Mouse (Mus musculus) cortical plate, adult 2 months (tissue): ENCODE data around the gene Slc6a12. TPM values are rescaled to one million over a fixed set of nuclear protein-coding genes. Genes with fewer than 3 reads are reported as not detected.
"Not testable (repeated sequence)": the region's sequence is repeated elsewhere in the genome, so short reads cannot be mapped to it uniquely, and the experiment has no call there.

Source experiments
- H3K27ac ChIP-seq: fragments of 200-500 bp; 2 replicates; pipeline ENCODE4 v1.5.1; 2012; ENCODE audit warnings: low read length, control low read depth, inconsistent platforms; ENCODE audit not compliant: insufficient read depth
- H3K4me1 ChIP-seq: fragments of 200-500 bp; 2 replicates; pipeline ENCODE4 v1.6.1; 2011; ENCODE audit warnings: low read length; ENCODE audit not compliant: control insufficient read depth, insufficient read depth
- H3K4me3 ChIP-seq: fragments of 200-500 bp; 2 replicates; pipeline ENCODE4 v1.5.1; 2011; ENCODE audit warnings: mild to moderate bottlenecking, low read length, control low read depth; ENCODE audit not compliant: insufficient read depth
- CTCF ChIP-seq: fragments of 200-500 bp; IDR thresholded peaks from 2 replicates; pipeline ENCODE4 v1.5.1; 2011; ENCODE audit warnings: mild to moderate bottlenecking, control low read depth, low read length; ENCODE audit not compliant: insufficient read depth; ENCODE audit errors: extremely low read depth
- POLR2A ChIP-seq: fragments of 200-500 bp; IDR thresholded peaks from 2 replicates; pipeline ENCODE4 v1.6.1; 2011; ENCODE audit warnings: mild to moderate bottlenecking, low read length, control low read depth; ENCODE audit not compliant: insufficient read depth; ENCODE audit errors: extremely low read depth
- polyA plus RNA-seq: library from polyadenylated mRNA; depleted of rRNA; stranded (reverse); fragments of >200 nt; gene quantifications from 2 replicates; pipeline ENCODE4 v1.2.3, GENCODE M21; 2012

The Slc6a12 gene
- polyA plus RNA-seq, 1 experiment, result 1.4 TPM

DNA sequence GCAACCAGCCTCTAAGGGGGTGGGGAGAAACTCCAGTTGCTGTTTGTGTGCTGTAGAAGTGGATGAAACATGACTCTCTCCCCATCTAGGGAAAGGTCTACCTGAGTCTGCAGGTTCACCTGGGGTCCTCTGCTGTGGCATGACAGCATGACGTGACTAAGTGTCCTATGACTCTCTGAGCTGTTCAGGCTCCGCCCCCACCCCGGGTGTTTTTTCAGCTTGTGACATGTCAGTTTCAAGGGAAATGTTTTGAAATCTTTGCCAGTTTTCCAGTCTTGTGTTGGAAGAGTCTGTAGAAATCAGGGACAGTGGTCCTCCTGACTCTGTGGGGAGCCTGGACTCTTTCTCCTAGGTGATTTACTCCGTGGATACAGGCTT is 4.4 kb upstream of the Slc6a12 start:
- H3K4me1 ChIP-seq, result no peaks in the 10 kb centered on the region
- TF ChIP-seq POLR2A (no peak), CTCF (no peak)
- no peak overlapping the region for H3K27ac ChIP-seq
- no peak overlapping the region for H3K4me3 ChIP-seq

DNA sequence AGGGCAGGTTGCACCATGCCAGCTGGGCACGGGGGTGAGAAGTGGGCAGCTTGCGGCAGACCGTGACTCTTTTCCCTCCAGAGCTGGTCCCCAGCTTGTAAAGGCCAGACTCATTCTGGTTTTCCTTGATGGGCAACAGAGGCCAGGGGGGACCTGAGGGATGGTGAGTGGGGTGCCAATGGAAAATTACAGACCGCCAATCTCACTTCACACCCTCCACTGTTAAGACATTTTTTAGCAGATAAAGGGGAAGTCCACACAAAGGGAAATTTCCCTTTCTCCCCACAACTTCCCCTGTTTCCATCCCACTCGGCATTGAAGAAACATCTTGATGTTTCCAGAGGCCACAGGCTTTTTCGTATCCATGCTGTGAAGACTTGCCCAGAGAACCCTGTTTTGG is 1.2 kb upstream of the Slc6a12 start:
- no peak for TF ChIP-seq CTCF
- TF ChIP-seq POLR2A, result no peak
- no peak overlapping the region for H3K4me3 ChIP-seq

DNA sequence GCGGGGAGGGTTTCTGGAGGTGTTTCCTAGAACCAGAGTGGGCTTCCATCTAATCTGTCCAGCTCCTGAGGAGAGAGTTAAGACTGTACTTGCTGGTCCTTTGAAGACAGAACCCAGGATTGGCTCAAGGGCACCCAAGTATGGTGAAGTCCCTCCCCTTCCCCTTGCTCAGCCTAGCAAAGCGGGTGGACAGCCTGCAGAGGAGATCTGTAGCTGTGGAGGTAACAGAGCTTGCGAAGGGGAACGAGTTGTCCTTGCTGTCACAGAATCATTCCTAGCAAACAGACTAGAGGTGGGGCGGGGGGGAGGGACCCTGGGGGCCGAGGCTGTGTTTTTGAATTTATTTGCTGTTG is 871 bp downstream of the Slc6a12 start:
- H3K4me1 ChIP-seq, result no peaks in the 10 kb centered on the region
- TF ChIP-seq CTCF (no peak), POLR2A (no peak)
- H3K4me3 ChIP-seq, result no peak overlapping the region
- H3K27ac ChIP-seq, result no peak overlapping the region

More for the DNA sequence above, 1.2 kb upstream of the Slc6a12 start:
- no peaks in the 10 kb centered on the region for H3K4me1 ChIP-seq
- no peak overlapping the region for H3K27ac ChIP-seq

DNA sequence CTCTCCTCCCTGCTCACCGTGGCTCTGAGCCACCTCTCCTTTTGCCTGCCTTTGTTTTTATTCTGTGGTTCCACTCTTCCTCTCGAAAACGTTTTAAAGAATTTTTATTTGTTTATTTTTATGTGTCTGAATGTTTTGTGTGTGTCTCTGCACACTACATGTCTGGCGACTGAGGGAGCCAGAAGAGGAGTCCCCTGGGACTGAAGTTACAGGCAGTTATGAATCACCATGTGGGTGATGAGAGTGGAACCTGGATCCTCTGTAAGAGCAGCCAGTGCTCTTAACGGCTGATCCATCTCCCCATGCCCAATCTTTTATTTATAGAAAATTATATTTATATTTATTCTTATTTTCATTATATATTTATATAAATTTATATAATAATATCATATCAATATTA is 1.5 kb downstream of the Slc6a12 start:
- Histone ChIP-seq H3K27ac (no peak overlapping the region), H3K4me3 (no peak overlapping the region), H3K4me1 (no peaks in the 10 kb centered on the region)
- TF ChIP-seq POLR2A (no peak), CTCF (no peak)

DNA sequence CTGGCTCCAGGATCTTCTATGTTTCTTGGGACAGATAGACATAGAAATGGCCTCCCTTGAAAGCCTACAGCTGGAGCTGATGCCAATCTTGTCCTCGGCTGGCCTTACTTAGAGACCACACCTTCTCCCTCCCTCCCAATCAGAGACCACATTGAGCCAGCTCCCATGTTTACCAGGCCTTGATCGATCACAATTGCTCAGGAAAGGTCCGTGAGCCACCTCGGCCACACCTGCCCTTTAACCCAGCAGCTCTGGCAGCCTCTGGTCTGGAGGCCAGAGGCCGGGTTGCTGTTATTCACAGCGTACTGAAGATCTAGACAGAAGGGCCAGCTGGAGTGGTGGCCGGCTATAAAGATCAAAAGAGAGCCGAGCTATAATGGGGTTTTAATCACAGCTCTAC is 3.6 kb downstream of the Slc6a12 start:
- Histone ChIP-seq H3K4me1 (no peaks in the 10 kb centered on the region), H3K4me3 (no peak overlapping the region), H3K27ac (no peak overlapping the region)
- TF ChIP-seq POLR2A, result no peak
- TF ChIP-seq CTCF, result no peak

DNA sequence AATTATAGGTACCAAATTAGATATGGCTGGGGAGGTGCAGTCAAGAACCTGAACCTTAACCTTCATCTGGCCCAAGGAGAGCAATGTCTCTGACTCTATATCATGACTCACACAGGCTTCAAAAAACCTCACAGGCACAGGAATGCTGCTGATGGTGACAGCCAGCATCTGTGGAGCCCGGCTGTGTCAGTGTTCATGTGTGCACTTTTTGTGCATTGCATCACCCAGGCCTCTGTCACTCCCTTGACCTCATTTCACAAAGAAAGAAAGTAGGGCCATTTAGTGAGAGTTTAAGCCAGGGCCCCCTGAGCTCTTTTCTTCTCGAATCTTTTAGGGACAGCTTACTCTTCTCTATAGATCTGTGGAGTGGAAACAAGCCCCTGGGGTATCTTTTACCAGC is 9.4 kb downstream of the Slc6a12 start:
- Histone ChIP-seq H3K27ac (no peak overlapping the region), H3K4me1 (no peaks in the 10 kb centered on the region), H3K4me3 (no peak overlapping the region)
- TF ChIP-seq POLR2A, result no peak

DNA sequence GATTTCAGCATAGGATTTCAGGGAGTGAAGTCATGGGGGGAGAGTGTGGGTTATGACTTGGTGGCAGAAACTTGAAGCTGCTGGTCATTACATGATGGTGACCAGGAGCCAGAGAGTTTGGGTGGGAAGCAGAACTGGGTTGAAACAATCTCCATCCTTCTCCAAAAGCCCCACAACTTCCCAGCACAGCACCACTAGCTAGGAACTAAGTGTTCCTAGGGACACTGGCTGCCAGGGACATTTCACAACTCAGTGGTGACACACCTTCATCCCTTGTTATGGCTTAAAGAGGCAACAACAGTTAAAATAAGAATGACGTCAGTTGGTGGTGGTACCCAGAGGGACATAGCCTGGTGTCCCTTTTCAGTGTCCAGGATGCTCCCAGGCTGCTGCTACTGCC is 13.2 kb downstream of the Slc6a12 start:
- Histone ChIP-seq H3K27ac (no peak overlapping the region), H3K4me1 (no peaks in the 10 kb centered on the region), H3K4me3 (no peak overlapping the region)
- TF ChIP-seq POLR2A (no peak), CTCF (no peak)

DNA sequence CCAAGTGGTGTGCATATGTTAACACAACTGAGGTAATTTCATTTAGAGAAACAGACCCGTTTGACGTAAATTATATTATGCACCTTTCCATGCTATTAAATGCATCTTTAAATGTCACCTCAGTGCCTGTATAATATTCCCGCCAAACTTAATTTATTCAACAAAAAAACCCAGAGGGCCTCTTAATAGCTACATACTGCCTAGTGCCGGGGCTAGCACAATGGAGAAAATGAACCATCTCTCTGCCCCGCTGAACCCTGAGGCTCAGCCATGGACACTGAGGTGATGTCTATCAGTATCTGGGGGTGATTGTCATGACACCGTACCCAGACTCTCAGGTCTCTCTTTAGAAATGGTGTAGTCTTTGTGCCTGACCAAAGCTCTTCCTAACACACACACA is 14.4 kb downstream of the Slc6a12 start:
- Histone ChIP-seq H3K4me1 (no peaks in the 10 kb centered on the region), H3K27ac (no peak overlapping the region), H3K4me3 (no peak overlapping the region)
- TF ChIP-seq POLR2A (no peak), CTCF (no peak)

DNA sequence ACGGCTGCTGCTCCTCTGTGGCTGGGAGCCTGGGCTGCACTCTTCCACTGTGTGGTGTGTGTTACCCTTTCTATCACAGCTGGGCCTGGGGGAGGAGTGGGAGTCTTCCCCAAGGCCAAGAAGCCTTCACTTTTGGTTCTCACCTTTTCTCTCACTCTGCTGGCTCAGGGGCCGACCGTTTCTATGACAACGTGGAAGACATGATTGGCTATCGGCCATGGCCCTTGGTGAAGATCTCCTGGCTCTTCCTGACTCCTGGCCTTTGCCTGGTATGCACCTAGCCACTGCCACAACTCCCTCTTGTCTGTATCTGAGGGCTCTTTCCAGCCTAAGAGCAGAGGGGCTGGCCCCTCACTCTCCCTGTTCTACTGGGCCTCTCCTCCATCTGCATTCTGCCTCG is 20.2 kb downstream of the Slc6a12 start:
- Histone ChIP-seq H3K4me3 (no peak overlapping the region), H3K4me1 (no peaks in the 10 kb centered on the region), H3K27ac (no peak overlapping the region)
- no peak for TF ChIP-seq POLR2A
- no peak for TF ChIP-seq CTCF

DNA sequence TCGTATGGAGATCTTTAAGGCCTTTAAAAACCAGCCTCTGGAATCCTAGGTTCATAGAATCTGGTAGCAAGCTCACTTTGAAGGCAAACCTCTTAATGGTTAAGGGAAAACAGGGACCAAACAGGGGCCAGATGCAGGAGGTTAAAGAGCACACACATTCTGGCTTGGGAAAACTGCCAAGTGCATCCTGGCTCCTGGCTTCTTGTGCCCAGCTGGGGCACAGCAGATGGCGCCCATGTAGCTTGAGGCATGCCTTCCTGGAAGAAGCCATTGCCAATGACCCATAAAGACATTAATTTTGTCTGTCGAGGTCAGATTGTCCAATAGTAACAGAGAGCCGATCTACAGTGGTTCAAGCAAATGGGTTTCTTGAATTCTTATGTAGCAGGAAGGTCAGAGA is 21.1 kb downstream of the Slc6a12 start:
- H3K4me1 ChIP-seq, result no peaks in the 10 kb centered on the region
- H3K27ac ChIP-seq, result no peak overlapping the region
- H3K4me3 ChIP-seq, result no peak overlapping the region
- TF ChIP-seq POLR2A (no peak), CTCF (no peak)

DNA sequence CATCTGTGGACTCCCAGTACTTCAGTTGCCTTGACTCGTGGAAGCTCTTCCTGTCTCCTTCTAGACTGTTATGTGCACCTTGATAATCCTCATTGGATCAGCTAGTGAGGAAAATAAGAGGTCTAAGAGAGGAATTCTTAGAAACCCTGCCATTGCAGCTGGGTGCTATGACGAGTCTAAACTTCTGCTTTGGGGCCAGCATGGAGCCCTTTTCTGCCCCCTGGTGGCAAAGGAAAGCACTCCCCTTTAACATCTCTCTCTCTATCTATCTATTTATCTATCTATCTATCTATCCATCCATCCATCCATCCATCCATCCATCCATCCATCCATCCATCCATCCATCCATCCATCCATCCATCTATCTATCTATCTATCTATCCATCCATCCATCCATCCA is 23.7 kb downstream of the Slc6a12 start:
- peak; percentile 48 for TF ChIP-seq CTCF
- not testable (repeated sequence) for H3K4me1 ChIP-seq, H3K4me3 ChIP-seq, H3K27ac ChIP-seq

DNA sequence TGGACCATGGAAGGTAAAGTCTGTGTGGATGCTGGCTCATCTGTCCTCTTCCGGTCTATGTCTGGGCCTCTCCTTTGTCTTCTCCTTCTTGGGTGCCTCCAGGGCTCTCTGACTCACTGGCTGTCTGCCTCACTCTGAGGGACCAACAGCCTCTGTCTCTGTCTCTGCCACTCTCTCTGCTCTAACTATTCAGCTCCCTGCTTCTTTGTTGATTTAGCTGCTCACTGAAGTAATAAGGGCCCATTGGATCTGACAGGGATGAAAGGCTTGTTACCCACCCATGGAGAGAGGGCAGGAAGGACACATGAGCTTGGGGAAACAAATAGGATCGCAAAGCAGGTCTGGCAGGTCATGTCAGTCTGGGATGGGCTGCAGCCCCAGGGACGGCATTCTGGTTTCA is 24.2 kb downstream of the Slc6a12 start:
- no peak for TF ChIP-seq POLR2A
- Histone ChIP-seq H3K4me3 (no peak overlapping the region), H3K4me1 (no peaks in the 10 kb centered on the region)

More for the DNA sequence above, 24.2 kb downstream of the Slc6a12 start:
- no peak overlapping the region for H3K27ac ChIP-seq
